16 mouse cellular contexts compared by ENCODE assay signal in genomic region chr5:98986011-98986410, GRCm38 (mm10). TPM values are rescaled to one million over a fixed set of nuclear protein-coding genes. Genes with fewer than 3 reads are reported as not detected.
DNase-seq lines count a peak whose midpoint lies in the region; ATAC-seq and TF ChIP-seq lines count a peak whose summit lies in the region.
"Had no signal": no experiment of that assay in that cellular context is flagged by ENCODE, and none has a peak within 500 bp of the region (broad histone marks: within the 10 kb centered on the region; RNA-seq: fewer than 3 reads in every experiment).

No protein-coding gene starts in this region.

- WGBS in kidney, embryonic 16.5 days: 21% methylated on average over 4 of the region's 4 CpGs
- WGBS in lung, postnatal 0 days: 24% methylated on average over 4 of the region's 4 CpGs
- 23% methylated on average over 4 of the region's 4 CpGs for WGBS in heart, adult 2 months

- no peak for TF ChIP-seq CTCF in lung, postnatal 0 days (IDR thresholded peaks at IDR 0.05)
- no peak for TF ChIP-seq CTCF in heart, adult 2 months (IDR thresholded peaks at IDR 0.05)

- no peak overlapping the region for H3K4me2 ChIP-seq in kidney, embryonic 16.5 days (replicated peaks; ENCODE audit: low read depth, low read length)
- no peak overlapping the region for H3K4me2 ChIP-seq in lung, postnatal 0 days (replicated peaks; ENCODE audit: low read depth, low read length)
- H3K4me2 ChIP-seq: liver, embryonic 13.5 days had no signal

- no peaks in the 10 kb centered on the region for H3K79me2 ChIP-seq in heart, adult 2 months (replicated peaks; ENCODE audit: control insufficient read depth, insufficient read depth, low read length)

- TF ChIP-seq EP300 in lung, postnatal 0 days (IDR thresholded peaks at IDR 0.05): no peak
- no peak for TF ChIP-seq EP300 in heart, adult 2 months (IDR thresholded peaks at IDR 0.05; ENCODE audit: insufficient read depth, low read depth, low read length)

- no peak for ATAC-seq in kidney, embryonic 16.5 days (ENCODE audit: low FRiP score, low TSS enrichment)
- ATAC-seq in lung, postnatal 0 days: no peak

- no peak overlapping the region for H3K4me3 ChIP-seq in kidney, embryonic 16.5 days (ENCODE audit: low read length)
- H3K4me3 ChIP-seq in lung, postnatal 0 days (ENCODE audit: low read depth, low read length): no peak overlapping the region
- no peak overlapping the region for H3K4me3 ChIP-seq in heart, adult 2 months
- H3K4me3 ChIP-seq: layer of hippocampus, adult 2 months; liver, embryonic 13.5 days; megakaryocyte, embryonic 14.5 days had no signal

- H3K27me3 ChIP-seq in kidney, embryonic 16.5 days (ENCODE audit: insufficient read depth, low read length): no peaks in the 10 kb centered on the region
- H3K27me3 ChIP-seq in lung, postnatal 0 days (replicated peaks; ENCODE audit: insufficient read depth, low read length): no peaks in the 10 kb centered on the region
- H3K27me3 ChIP-seq in heart, adult 2 months (ENCODE audit: control insufficient read depth, insufficient read depth, low read length): no peaks in the 10 kb centered on the region
- H3K27me3 ChIP-seq: liver, embryonic 13.5 days; megakaryocyte, embryonic 14.5 days had no signal

- H3K27ac ChIP-seq in kidney, embryonic 16.5 days (ENCODE audit: low read length): no peak overlapping the region
- no peak overlapping the region for H3K27ac ChIP-seq in lung, postnatal 0 days (ENCODE audit: low read length)
- H3K27ac ChIP-seq in heart, adult 2 months: no peak overlapping the region
- H3K27ac ChIP-seq: layer of hippocampus, adult 2 months; liver, embryonic 13.5 days had no signal

- TF ChIP-seq POLR2A in heart, adult 2 months (IDR thresholded peaks at IDR 0.05; ENCODE audit: insufficient read depth, low read depth, low read length): no peak

- H3K36me3 ChIP-seq in kidney, embryonic 16.5 days (ENCODE audit: insufficient read depth, low read length): no peaks in the 10 kb centered on the region
- no peaks in the 10 kb centered on the region for H3K36me3 ChIP-seq in lung, postnatal 0 days (ENCODE audit: insufficient read depth, low read length)
- no peaks in the 10 kb centered on the region for H3K36me3 ChIP-seq in heart, adult 2 months (ENCODE audit: control insufficient read depth, insufficient read depth, low read length)
- H3K36me3 ChIP-seq: liver, embryonic 13.5 days had no signal

- intact Hi-C loops in heart, adult 2 months (cut with DNase I): no loop called here

- H3K4me1 ChIP-seq in kidney, embryonic 16.5 days (ENCODE audit: insufficient read depth, low read length): no peaks in the 10 kb centered on the region; the same call in 1 of the 2 replicates
- no peaks in the 10 kb centered on the region for H3K4me1 ChIP-seq in lung, postnatal 0 days (ENCODE audit: insufficient read depth, low read depth, low read length)
- H3K4me1 ChIP-seq in heart, adult 2 months (ENCODE audit: control insufficient read depth, insufficient read depth, low read length): no peaks in the 10 kb centered on the region
- H3K4me1 ChIP-seq: liver, embryonic 13.5 days; megakaryocyte, embryonic 14.5 days had no signal

- no peaks in the 10 kb centered on the region for H3K9me3 ChIP-seq in kidney, embryonic 16.5 days (ENCODE audit: low read length)
- H3K9me3 ChIP-seq in lung, postnatal 0 days (ENCODE audit: low read length): no peaks in the 10 kb centered on the region
- H3K9me3 ChIP-seq: liver, embryonic 13.5 days had no signal

- DNase-seq in kidney, adult 18-20 months: peak; percentile 8
- DNase-seq in c-Kit-positive CD71-positive TER-119-positive erythroid progenitor cells, embryonic 14.5 days (ENCODE audit: low spot score): peak; percentile 0
- DNase-seq in kidney, postnatal 10 days: peak; percentile 14
- peak; percentile 25 for DNase-seq in retina, embryonic 14.5 days (ENCODE audit: low spot score)
- DNase-seq in cerebellum, postnatal 36 days: no peak
- DNase-seq in lung, postnatal 0 days (ENCODE audit: low spot score): no peak
- DNase-seq in heart, adult 2 months: no peak
- DNase-seq: cerebellum, adult 2 months; gastrocnemius, postnatal 36 days; heart, postnatal 36 days; liver, embryonic 13.5 days; thymus, postnatal 4 days had no signal

- no peak overlapping the region for H3K9ac ChIP-seq in kidney, embryonic 16.5 days (replicated peaks; ENCODE audit: low read length)
- H3K9ac ChIP-seq in lung, postnatal 0 days (replicated peaks; ENCODE audit: low read depth): no peak overlapping the region
- no peak overlapping the region for H3K9ac ChIP-seq in heart, adult 2 months (ENCODE audit: low read depth, low read length)
- H3K9ac ChIP-seq: liver, embryonic 13.5 days had no signal

RNA-seq across cellular contexts. Expression of gene Prkg2, which starts 51.1 kb away (rescaled TPM):
- 2.0 and 2.4 TPM in 2 replicates for polyA plus RNA-seq in kidney, embryonic 16.5 days (2015; fragmentation: Nextera tagmentation; extraction: Ambion mirVana)
- polyA plus RNA-seq in lung, postnatal 0 days (2015; fragmentation: Nextera tagmentation; extraction: Ambion mirVana): 9.2 and 10.9 TPM in 2 replicates
- total RNA-seq in heart, adult 2 months (2021): under 1 TPM; 0.26 to 0.52 TPM
- polyA plus RNA-seq in heart, adult 2 months (2012; rRNA removed): 0.04 and 0.12 TPM in 2 replicates
- total RNA-seq: neutrophil, adult 5-6 weeks had no signal

Comparison
In these comparisons a context has a peak if more than half of its experiments do, and no peak if none do; other contexts are left out.
1. DNase-seq: peak in kidney, adult 18-20 months (single experiment), c-Kit-positive CD71-positive TER-119-positive erythroid progenitor cells, embryonic 14.5 days (single experiment), kidney, postnatal 10 days (single experiment) and retina, embryonic 14.5 days (single experiment); none in cerebellum, postnatal 36 days (0 of 2), lung, postnatal 0 days (single experiment) and heart, adult 2 months (0 of 2).